Mouse (Mus musculus) thymus, postnatal 4 days (tissue): Measurements from ENCODE around the gene Nudcd3.

Source experiments
- DNase-seq: peaks from one replicate; pipeline ENCODE4 v3.0.0; 2021

The Nudcd3 gene

DNA sequence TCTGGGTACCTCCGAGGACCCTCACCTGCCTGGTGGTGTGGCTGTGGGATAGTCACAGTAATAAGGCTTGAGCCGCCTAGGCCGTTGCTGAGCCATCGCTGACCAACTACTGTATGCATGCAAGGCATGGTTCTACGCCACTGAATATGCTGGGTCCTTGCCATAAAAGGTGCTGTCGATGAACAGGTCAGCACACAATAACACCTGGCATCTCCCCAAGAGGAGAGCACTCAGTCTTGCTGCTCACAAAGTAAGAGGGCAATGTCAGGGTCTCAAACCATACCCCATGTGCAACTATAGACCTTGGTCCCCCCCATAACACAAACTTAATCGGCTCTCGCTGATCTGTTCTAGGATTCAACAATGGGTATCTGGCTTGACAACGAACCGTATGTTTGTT lies 141.1 kb downstream of the Nudcd3 start:
- DNase-seq, result no peak
